Mouse (Mus musculus) inflammation-experienced regulatory T-cells, adult 6 months (primary cell): ENCODE measurements around the gene Capns1. TPM values are rescaled to one million over a fixed set of nuclear protein-coding genes. Genes with fewer than 3 reads are reported as not detected.
"Not testable (repeated sequence)": the region's sequence is repeated elsewhere in the genome, so short reads cannot be mapped to it uniquely, and the experiment has no call there.

Experiments used
- ATAC-seq: one replicate; pipeline ENCODE4 v1.8.0; 2017
- polyA plus RNA-seq, 3 experiments: library from polyadenylated mRNA; unstranded; fragments of 100-300 nt; shearing (Covaris generic); gene quantifications; one replicate each; pipeline ENCODE4 v1.2.1; 2017

The Capns1 gene
- polyA plus RNA-seq, 3 experiments from 2014 or later = 66.6 to 74.8 (median 71.1) TPM

DNA sequence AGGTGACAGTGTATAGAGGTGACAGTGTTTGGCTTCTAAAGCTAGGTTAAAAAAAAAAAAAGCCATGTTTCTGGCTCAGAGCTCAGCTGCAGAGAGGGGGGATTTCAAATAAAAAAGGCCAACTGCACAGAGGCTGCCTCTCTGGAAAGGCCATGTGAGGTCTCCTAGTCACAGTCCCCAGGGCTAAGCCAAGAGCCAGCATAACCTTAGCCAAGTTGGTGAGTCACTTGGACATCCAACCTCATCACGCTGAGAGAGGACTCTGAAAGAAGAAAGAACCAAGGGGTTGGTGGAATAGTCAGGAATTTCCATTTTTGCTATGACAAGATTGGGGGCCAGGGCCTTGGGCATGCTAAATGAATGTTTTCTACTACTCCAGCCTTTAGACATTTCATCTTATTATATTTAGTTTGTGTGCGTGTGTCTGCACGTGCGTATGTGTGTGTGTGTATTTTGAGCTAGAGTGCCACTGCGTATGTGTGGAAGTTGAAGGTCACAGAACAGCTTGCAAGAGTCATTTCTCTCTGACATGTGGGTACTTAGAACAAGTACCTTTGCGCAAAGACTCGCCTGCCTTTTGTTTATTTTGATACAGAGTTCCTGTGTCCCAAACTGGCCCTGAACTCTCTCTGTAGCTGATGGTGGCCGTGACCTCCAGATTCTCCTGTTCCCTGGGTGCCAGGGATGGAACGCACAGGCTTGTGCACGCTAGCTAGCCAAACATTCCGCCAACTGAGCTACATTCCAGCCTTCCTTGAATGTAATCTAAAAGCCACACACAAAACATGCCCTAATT, 4.5 kb upstream of the Capns1 start:
- no peak for ATAC-seq

DNA sequence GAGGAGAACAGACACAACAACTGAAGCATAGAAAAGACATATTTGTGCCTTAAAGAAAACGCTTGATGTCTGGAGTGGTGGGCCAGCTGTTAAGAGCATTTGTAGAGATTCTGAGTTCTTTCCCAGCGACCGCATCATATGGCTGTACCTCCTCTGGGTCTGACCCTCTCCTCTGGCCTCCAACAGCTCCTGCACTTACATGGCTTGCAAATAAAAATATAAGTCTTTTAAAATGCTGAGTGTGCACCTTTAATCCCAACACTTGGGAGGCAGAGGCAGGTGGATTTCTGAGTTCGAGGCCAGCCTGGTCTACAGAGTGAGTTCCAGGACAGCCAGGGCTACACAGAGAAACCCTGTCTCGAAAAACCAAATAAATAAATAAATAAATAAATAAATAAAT, 2.0 kb upstream of the Capns1 start:
- ATAC-seq = not testable (repeated sequence)

DNA sequence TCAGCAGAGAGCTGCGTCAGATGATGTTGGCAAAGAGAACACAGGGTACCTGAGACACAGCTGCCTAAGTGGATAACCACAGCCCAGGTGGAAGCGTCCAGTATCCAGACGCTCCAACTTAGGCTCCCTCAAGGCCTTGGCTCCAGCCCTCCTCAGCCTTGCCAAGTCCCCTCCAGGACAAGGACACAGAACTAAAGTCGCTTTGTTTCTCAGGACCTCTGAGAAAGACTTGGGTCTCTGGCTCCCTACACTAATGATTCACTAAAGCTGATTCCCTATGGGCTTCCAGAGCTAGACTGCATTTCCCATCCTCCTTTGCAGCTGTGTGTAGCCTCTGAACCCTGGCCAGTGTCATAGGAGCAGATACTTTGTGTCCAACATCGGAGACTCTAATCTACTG, 1.6 kb upstream of the Capns1 start:
- no peak for ATAC-seq

DNA sequence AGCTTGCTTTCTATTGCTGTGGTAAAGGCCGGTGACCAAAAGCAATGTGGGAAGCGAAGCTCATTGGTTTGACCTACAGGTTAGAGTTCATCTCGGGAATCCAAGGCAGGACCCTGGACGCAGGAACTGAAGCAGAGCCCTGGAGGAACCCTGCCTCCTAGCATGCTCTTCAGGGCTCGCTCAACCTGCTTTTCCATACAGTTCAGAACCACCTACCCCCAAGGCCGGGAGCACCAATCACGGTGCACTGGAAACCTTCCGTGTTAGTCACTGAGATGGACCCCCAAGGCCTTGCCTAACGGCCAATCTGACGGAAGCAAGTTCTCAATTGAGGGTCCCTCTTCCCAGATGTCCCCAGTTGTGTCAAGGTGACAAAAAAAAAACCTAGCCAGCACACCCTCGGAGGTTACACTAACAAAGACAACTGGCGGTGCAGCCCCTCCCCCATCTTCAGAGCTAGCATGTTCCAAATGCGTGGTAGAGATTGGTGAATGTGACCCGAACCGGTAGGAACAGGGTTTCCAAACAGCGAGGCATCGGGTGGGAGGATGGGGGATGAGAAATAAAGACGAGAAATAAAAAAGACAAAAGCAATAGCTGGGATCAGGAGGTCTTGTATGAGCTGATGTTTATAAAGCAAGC, 1.0 kb upstream of the Capns1 start:
- no peak for ATAC-seq

DNA sequence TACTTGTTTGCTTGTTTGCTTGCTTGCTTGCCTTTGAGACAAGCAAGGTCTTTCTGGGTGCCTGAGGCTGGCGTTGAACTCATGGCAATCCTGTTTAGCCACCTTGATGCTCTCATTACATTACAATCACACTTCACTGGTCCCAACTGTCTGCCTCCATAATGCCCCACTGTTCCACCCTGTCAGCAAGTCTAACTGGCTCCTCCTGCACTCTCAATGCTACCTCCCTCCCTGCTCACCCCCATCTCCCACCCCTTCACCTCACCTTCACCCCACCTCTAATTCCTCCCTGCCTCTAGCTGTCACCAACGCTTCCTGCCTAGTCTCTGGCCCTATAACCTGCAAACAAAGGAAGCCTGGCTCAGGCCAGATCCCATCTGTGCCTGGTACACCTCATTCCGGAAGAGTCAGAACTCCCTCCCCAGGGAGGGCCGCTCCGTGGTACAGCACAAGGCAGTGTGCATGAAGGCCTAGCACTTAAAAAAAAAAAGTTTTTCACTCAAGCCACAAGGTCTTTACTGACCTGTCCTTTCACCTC, 950 bp downstream of the Capns1 start:
- no peak for ATAC-seq

DNA sequence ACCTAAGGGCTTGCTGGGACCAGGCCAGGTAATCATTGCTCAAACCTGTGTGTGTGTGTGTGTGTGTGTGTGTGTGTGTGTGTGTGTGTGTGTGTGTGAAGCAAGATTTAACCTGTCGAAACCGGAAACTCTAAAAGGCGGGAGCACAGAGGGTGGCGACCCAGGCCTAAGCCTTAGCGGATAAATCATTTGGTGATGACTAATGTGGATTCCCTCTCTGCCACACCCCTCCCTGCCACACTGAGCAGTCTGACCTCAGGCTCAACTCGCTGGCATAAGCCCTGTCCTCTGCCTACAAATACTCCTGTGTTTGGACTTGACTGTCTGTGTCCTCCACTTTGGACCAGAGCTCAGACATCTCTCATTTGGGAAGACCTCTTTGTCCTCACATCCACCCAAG, 2.4 kb downstream of the Capns1 start:
- no peak for ATAC-seq

DNA sequence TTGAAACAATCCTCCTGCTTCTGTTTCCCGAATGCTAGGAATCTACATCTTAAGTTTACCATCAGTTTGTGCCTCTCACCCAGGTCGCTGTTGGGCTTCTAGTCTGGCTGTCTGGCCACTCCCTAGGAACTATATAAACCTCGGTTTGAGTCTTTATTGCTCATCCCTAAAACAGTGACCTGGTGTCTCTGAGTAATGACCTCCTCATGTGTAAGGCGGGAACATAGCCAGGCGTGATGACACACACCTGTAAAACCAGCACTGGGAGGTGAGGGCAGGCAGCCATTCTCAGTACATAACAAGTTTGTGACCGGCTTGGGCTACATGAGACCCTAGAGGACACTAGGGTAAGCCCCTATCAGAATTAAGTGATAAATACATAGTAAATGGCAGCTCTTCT, 3.1 kb downstream of the Capns1 start:
- no peak for ATAC-seq

DNA sequence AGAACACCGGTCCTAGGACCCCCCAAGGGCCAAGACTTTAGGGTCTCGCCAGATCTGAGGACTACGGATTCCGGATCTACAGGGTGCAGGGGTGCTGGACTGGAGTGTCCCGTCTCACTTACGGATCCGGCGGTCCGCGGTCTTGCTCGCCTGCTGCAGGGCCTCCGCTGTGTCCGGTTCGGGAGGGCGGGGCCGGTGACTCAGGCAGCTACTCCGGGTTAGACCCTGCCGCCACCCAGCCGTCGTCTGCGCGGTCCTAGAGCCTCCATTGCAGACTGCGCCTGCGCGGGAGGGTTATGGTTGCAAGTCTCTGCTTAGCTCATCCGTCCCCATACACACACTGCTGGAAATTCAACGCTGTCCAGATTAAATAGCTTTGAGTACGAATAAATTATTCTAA, 3.7 kb downstream of the Capns1 start:
- peak; percentile 87 for ATAC-seq

DNA sequence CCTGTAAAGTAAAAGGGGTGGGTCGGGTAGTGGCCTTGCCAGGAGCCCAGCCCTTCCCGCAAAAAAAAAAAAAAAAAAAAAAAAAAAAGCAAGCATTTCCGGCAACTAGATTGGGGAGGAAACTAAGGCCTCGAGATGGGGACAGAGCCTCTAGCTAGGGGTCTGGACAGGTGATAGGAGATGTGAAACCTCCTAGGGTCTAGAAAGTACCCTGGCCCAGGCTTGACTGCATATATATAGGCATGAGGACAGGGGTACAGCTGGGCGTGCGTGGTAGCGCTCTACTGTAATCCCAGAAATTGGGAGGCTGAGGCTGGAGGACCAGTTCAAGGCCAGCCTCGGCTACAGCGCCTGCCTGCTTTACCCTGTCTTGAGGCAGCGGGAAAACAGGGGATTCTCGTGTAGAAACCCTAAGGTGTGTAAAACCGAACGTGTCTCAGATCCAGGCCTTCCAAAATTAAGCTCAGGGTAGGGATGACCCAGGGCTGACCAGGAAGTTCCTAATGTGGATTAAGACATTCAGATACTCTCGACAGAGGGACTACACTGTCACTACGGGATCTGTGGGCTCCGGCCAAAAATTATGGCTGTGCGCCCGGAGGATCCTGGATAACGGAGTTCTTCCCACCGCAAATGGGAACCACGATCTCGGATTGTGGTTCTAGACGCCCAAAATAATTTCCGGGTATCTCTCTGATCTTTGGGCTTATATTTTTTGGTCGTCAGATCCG, 4.3 kb downstream of the Capns1 start:
- ATAC-seq = peak; percentile 49

DNA sequence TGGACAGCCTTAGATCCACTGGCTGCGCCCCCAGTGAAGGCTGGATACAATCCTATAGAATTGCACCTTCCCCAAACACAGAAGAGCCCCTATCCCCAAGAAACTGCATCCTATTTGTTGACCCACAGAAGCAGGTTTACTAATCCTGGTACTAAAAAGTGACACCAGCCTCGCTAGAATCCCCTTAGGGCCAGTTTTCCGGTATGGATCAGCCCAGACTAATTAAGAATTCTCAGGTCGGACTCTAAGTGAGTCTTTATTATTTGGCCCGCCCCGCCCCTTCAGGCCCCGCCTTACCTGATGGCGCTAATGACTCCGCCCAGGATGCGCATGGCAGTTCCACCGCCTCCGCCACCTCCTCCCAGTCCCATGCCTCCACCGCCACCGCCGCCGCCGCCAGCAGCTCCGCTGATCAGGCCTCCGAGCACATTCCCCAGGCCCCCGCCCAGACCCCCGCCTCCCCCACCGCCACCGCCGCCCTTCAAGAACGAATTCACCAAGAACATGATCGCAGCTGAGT, 5.0 kb downstream of the Capns1 start:
- ATAC-seq = peak; percentile 55

DNA sequence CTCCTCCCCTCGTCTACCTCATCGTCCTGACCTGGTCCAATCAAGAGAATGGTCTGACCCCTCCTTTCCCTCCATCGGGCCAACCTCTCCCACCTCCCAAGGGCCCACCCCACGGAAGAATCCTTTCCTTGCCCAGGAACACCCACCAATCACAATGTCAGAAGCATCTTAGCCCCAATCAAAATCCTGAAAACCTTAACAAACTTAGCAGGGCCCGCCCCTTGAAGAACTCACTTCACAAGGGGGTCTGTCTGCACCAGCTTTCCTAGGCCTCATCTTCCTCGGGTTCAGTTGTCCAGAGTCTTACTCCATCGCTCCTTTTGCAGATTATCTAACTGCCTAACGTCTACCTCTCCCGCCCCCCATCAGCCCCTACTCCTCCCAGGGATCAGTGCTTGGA, 5.6 kb downstream of the Capns1 start:
- ATAC-seq = no peak

DNA sequence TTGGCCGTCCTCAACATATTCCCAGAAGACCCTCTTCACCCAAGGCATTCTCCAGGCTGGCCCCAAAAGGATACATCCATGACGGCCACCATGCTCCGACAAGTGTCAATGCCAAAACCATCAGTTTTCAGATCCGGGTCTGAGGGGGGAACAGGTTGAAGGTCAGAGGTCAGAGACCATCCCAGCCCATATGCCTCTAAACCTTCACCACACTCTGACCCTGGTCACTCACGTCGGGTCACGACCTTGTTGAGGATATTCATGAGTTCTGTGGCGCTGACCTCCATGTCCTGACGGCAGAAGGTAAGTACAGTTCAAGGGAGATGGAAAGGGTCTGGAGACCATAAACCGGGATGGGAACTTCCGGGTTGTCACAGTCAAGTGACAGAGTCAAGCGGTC, 6.5 kb downstream of the Capns1 start:
- no peak for ATAC-seq

DNA sequence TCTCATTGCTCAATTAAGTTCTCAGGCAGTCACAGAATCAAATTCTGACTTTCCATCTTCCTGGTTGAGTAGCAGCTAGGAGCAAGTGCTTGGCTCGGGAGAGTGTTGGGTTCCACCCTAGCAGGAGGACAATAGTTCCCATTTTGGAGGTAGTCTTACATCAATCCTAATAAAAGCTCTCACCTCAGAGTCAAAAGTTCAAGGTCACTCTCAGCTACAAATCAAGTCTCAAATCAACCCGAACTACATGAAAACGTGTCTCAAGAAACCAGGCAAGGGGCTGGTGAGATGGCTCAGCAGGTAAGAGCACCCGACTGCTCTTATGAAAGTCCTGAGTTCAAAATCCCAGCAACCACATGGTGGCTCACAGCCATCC, 9.5 kb downstream of the Capns1 start:
- no peak for ATAC-seq

DNA sequence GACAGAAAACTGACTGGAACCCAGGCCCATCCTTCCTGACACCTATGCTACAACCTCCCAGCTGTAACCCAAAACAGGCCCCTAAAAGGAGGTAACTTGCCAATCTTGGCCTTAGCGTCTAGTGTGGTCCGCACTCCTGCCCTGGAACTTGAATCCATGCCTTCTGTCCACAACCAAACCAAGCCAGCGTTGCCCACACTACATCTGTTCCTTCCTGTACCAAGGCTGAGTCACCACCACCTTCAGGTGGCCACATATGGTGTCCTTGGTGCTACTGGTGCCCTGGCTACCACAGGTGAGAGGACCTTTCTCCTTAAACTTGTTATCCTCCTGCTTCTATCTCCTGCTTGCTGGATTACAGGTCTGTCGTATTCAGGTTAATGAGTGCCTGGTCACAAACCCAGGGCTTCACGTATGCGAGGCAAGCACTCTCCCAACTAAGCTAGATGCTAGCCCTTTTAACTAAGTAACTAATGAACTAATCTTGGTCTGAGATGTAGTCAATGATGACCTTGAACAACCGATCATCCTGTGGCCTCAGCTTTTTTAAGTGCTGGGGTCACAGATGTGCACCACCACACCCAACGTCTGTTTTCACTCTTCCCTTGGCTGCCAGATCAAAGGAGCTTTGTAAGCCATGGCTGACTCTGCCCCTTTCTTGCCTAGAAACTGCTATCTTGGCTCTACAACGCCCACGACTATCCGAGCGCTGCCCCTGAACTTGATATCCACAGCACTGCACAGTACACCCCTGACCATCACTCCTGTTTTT, 10.1 kb downstream of the Capns1 start:
- ATAC-seq = no peak

DNA sequence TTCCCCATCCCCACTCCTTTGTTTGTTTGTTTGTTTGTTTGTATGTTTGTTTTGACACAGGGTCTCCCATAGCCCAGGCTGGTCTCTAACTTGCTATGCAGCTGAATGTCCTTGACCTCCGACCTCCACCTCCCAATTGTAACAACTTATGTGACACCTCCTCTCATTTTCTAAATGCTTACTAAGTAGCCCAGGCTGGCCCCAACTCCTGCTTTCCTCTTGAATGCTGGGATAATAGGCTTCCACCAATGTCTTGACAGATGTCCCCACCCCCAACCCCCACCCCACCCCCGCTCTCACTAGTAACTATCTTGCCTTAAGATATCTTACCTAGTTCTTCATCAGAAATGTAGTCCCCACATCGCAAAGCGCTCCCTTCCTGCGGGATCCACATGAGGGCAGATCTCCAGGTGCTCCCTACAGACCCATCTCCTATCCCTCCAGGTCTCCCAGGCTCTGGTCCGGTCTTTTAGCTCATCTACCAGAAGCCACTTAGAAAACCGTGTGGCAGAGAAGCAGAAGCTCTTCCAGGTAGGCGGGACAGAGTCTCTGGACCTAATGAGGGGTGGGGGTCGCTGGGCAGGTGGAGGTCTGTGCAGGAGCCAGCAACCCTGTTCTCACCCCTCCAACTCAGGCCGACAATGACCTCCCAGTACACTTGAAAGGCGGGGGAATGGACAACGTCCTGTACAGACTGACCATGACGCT, 13.8 kb downstream of the Capns1 start:
- ATAC-seq = no peak

DNA sequence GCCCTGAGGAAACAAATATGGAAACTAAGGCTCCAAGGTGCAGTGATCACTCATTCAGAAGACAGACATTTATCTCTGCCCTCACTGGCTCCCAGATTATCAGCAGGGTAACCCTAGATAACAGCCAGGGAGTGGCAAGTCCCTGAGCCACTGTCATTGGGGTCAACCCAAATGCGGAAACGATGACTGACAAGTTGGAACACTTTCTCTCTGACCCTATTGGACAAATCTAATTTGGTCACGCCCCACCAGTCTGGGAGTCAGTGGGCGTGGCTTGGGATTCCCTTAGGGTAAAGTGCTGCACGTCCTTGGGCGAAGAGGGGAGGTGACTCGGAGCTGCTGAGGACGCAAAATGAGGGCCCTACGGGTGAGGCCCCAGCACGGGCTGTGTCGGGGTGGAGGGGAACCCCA, 14.7 kb downstream of the Capns1 start, which contains the start of gene Cox7a1:
Cox7a1 (plus strand) TSS at position 266 of the 411 bp plus-strand sequence.
- peak; percentile 78 for ATAC-seq

DNA sequence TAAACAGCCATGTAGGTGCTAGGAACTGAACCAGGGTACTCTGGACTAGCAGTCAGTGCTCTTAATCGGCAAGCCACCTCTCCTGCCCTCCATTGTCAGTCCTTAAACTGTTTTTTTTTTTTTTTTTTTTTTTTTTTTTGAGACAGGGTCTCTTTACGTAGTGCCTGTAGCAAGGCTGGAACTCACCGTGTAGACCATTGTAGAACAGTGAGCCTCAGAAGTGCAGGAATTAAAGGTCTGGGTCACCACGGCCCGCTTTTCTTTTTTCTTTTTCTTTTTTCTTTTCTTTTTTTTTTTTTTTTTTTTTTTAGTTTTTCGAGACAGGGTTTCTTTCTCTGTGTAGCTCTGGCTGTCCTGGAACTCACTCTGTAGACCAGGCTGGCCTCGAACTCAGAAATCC, 15.4 kb downstream of the Capns1 start:
- ATAC-seq = not testable (repeated sequence)

DNA sequence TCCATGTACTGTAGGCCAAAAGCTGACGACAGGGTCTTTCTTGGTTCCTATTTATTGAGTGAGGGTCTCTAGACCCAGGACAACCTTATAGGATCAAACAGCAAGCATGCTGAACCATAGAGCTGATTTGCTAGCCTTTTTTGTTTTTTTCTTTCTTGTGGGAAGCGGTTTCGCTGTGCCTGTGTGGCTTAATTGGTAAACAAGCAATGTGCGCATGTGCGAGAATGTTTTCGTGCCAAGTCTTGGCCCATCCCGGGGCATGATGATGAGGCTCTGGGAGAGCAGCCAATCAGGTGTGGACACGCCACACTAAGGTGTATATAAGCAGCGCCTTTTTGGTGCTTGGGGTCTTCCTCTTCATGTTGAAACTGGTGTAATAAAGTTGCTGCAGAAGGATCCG, 16.7 kb downstream of the Capns1 start:
- not testable (repeated sequence) for ATAC-seq

DNA sequence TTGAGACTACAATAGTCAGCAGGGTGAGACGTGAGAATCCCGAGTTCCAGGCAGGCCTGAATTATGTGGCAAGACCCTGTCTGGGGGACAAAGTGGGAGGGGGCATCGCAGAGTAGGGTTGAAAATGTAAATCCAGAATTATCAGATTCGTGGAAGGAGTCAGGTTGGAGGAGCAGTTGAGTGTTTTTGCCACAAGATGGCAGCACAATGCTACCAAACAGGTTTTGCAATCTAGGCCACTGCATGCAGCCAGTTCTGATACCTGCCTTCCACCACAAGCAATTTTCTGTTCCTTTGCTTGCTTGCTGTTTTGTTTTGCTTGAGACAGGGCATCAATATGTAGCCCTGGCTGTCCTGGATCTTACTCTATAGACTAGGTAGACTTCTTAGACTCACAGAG, 17.3 kb downstream of the Capns1 start:
- peak; percentile 68 for ATAC-seq

DNA sequence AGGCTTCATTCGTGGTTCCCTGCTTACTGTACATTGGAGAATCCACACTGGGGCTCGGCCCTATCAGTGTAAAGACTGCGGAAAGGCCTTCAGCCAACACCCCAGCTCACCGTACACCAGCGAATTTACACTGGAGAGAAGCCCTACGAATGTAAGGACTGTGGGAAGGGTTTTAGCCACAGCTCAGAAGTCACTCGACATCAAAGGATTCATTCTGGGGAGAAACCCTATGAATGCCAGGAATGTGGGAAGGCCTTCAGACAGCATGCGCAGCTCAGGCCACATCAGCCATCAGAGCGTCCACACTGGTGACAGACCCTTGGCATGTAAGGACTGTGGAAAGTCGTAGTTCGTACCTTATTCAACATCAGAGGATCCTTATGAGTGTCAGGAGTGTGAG, 20.4 kb downstream of the Capns1 start:
- ATAC-seq = no peak

DNA sequence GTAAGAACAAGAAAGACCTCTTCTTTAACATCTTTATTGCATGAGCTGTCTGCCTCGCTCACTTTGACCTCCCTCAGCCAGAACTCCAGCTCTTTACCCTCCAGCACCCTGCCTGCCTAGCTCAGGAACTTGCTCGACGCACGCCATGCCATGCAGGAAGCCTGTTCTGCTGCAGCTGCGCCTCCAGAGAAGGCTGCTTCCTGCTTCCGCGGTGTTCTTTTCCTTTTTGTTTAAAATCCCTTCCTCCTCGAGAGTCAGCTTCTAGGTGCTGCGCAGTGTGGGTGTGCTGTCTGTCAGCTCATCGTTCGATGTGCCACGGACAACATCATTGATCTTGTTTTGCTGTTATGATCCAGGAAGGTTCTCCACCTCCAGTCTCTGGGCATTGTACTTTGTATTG, 22.1 kb downstream of the Capns1 start:
- ATAC-seq = no peak
